Mouse (Mus musculus) heart, adult 2 months (tissue): Measurements from ENCODE around the gene Pxdc1.

Experiments
- EP300 ChIP-seq: fragments of 200-500 bp; IDR thresholded peaks from 2 replicates; pipeline ENCODE4 v1.6.1; 2011; ENCODE audit warnings: low read depth, low read length, control low read depth; ENCODE audit not compliant: insufficient read depth
- POLR2A ChIP-seq: fragments of 200-500 bp; IDR thresholded peaks from 2 replicates; pipeline ENCODE4 v1.6.1; 2011; ENCODE audit warnings: mild to moderate bottlenecking, low read depth, low read length, control low read depth; ENCODE audit not compliant: insufficient read depth

DNA sequence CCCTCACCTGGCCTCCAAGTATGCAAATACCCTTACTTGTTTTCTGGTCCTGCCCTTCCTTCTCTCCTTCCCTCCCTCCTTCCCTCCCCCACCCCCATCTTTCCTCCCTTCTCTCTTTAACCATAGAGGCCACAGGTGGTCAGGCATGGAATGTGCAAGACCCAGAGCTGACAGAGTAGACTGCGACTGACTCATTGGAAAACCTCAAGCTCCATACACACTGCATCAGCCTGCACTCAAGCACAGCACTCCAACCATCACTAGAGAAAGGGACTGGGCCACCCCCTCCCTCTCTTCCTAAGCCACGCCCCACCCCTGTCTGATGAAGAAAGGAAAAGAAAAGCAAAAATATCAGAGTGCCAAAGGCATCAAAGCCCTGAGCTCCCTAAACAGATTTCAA is 12.2 kb downstream of the Pxdc1 start:
- TF ChIP-seq EP300: no peak
- no peak for TF ChIP-seq POLR2A
